Mouse (Mus musculus): ENCODE measurements around the gene Fyb. TPM values are rescaled to one million over a fixed set of nuclear protein-coding genes. Genes with fewer than 3 reads are reported as not detected.
A peak's percentile ranks its signal among the peaks of the same experiment; 100 is the strongest.

The Fyb gene
- 10 to 100 TPM; 45.5 to 56.4 (median 52.8) TPM for total RNA-seq (2022)

DNA sequence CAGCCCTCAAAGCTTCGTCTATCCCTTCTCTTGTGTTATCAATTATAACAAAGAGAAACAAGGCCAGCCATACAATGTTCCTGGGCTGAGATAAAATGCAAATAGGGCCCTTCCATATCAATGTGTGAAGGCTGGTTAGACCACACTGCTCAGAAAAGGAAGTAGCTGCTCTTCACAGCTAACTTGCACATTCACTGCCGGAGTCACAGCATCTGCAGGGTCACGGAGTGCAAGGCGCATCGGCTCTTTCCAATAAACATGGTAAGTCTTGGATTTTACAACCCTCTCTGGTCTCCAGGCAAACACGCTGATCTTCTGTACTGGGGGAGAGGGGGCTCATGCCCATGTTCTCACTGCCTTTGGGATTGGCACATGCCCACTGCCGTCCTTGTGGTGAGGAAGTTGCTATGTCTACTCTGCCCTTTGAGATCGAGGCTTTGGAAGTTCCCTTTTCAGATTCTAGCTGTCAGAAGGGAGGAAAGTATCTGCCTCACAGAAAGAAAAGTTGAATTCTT lies at the start of gene Fyb:
TSS of gene Fyb (plus strand) at position 201 of the 515 bp plus-strand sequence.
- DNase-seq (ENCODE audit: low spot score) = peak; percentile 3

DNA sequence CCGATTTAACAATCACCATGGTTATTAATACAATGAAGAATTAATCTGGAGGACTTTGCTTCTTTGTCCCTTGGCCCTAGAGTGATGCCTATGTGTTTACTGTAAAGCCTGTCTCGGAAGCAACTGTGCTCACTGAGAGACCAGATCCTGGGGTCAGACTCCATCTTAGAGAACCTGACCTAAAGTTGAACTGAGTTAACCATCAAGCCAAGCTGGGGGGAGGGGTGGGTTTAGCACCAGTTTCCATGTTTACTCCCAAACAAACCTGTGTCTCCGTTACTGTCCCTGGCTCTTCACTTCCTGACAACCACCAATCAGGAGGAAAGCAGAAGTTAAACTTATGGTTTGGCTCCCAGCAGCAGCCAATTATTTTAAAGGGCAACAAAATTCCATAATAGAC lies 39.1 kb upstream of the Fyb start:
- no peak for DNase-seq (ENCODE audit: low spot score)

- no peak for DNase-seq (ENCODE audit: low spot score)
These were observed 30.3 kb upstream of the Fyb start for GRCm38 (mm10) chr15:6492386-6492785.

GRCm38 (mm10) chr15:6498396-6499070 lies 24.1 kb upstream of the Fyb start:
- DNase-seq (ENCODE audit: low spot score) = no peak

DNA sequence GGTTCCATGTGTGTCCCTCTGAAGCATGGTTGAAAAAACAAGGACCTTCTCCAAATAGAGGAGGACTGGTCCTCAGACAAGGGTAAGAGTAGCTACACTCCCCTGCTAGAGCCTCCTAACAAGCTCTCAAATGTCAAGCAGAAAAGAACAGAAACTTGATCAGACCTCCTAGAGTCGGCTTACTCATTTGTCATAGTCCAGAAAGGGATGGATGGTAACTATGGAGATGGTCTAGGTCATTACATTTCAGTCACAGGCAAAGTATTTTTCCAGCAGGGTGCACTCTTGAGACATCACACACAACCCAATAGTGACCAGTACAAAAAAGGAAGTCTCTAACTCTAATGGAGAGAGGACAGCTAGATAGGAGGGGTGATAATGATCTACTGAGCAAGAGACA lies 21.9 kb upstream of the Fyb start:
- DNase-seq (ENCODE audit: low spot score) = peak; percentile 18

GRCm38 (mm10) chr15:6517525-6517924 lies 5.1 kb upstream of the Fyb start:
- no peak for DNase-seq (ENCODE audit: low spot score)

DNA sequence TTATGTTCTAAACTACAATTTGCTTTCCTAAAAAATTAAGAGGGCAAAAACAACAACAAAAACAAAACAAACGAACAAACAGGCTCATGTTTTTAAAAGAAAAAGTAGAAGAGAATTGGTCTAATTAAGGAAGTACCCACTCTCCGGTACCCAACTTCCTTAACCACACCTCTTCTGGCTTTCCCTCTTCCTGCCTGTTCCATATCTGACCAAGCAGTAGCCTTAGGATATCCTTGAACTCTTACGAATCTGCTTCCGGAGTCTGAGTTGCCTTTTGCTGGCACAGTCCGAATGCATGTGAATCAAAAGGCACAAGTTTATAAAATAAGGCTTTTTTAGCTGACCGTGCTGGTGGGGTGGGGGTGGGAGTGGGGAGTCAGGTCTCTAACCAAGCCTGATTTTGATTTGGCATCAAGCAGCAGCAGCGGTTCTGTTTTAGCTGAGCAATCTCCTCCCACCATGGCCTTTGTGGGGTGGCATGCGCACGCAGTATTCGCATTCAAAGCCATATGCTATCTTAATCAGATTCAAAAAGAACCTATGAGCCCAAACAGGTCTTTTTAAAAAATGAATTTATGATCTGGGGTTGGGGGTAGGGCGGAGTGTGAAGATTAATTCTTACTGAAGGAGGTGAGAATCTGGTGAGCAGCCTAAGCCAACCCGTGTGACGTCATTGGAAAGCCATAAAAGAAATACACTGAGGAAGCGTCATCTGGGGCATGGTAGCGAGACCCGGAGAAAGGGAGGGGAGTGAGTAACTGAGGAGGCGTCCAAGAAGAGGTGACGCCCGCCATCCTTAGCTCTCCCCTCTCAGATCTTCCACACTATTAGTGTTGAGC lies 3.0 kb upstream of the Fyb start:
- DNase-seq (ENCODE audit: low spot score) = no peak

- DNase-seq (ENCODE audit: low spot score) = no peak
These were observed 2.0 kb upstream of the Fyb start for GRCm38 (mm10) chr15:6520505-6521155.

DNA sequence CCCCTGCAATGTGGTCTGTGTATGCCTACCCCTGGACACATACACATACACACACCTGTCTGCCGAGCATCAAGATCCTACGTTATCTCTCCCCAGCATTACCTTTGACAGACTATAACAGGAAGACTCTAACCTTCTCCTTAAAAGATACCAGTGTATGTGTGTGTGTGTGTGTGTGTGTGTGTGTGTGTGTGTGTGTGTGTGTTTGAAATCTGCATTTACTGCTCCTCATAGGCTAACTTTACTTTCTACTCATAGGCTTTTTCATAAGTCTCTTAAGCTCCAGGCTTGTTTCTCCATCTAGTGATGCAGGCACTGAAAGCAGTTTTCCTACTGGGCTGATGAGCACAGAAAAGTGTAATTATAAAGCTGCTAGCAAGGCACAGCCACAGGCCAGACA lies 2.1 kb downstream of the Fyb start:
- DNase-seq (ENCODE audit: low spot score) = no peak

DNA sequence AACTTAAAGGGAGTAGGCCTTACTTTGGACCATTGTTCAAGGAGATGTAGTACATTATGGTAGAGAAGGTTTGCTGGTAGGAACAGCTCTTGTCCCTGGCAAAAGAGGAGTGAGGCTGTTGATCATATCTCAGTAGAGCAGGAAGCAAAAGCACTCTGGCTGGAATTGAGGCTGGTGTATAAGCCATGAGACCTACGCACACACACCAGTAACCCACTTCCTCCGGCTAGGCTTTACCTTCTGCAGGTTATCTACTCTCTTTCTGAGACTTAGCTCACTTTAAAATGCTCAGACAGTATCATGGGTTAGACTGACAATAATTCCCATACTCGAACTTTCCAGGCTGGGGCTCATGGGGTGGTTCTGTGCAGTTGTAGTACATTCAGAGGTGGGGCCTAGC lies 2.7 kb downstream of the Fyb start:
- DNase-seq (ENCODE audit: low spot score) = no peak

GRCm38 (mm10) chr15:6533858-6534343 lies 11.2 kb downstream of the Fyb start:
- DNase-seq (ENCODE audit: low spot score) = no peak

DNA sequence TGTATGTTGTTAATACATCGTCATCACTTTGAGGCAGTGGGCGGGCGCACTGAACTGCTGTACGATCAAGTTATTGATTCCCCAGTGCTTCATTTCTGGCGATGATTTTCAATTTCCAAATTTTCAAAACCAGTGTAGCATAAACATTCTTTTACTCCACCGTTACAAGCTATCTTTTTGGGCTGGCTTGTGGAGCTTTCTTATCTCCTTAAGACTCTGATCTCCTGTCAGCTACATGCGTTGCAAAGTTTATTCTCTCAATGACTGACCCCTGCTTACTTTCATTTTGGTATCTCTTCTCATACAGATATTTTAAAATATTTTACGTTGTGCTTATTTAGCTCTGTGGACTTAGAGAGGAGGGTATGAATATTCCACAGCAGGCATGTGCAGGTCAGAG lies 11.9 kb downstream of the Fyb start:
- DNase-seq (ENCODE audit: low spot score) = no peak

- DNase-seq (ENCODE audit: low spot score) = no peak
These were observed 17.1 kb downstream of the Fyb start for GRCm38 (mm10) chr15:6539639-6540338.

DNA sequence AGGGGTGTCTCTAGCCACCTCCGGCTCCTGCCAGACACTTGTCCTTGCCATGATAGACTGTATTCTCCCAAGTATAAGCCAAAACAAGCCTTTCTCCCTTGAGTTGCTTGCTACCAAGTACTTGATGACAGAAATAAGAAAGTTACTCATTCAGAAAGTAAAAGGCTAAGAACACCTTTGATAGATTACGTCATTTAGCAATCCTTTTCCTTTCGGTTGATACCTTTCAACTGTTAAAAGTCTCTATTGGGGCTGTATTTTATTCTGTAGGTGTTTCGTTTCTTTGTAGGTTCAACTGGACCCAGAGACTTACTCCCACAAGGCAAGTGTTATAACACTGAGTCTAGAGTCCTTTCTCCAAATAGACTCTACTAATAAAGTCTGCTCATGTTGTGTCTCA lies 26.3 kb downstream of the Fyb start:
- no peak for DNase-seq (ENCODE audit: low spot score)

- DNase-seq (ENCODE audit: low spot score) = no peak
These were observed 29.2 kb downstream of the Fyb start for GRCm38 (mm10) chr15:6551875-6552274.

DNA sequence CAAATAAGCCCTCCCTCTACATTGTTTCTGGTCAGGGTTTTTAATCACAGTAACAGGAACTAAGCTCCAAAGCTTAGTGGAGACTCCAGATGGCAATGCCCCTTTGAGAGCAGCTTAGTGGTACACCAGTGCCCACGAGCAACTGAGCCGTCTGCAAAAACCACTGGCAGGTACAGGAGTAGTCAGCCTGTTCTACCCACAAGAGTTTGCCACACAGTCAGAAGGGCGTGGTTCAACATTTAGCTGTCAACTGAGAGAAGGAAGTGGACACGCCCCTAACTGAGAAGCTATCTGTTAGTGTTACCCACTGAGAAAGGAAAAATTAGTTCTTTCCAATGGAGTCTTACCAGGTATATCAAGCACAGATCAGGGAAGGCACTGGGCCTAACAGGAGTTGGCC lies 32.1 kb downstream of the Fyb start:
- no peak for DNase-seq (ENCODE audit: low spot score)

DNA sequence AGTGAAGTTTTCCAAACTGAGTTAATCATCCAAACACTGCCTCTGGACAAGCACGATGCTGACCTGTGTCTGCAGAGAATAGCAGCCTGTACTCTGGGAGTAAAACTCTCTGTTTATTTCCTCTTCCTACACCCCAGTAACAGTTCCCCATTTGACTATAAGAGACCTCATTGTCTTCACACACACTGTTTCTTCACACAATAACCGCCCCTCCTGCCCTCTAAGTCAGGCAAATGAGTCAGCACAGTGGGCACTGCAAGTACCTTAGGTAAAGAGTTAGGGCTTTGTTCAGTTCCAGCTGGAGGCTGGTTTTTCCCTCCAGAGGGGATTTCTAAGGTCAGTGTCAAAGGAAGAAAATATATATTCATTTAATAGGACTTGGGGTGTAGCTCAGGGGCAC lies 32.9 kb downstream of the Fyb start:
- DNase-seq (ENCODE audit: low spot score) = no peak

DNA sequence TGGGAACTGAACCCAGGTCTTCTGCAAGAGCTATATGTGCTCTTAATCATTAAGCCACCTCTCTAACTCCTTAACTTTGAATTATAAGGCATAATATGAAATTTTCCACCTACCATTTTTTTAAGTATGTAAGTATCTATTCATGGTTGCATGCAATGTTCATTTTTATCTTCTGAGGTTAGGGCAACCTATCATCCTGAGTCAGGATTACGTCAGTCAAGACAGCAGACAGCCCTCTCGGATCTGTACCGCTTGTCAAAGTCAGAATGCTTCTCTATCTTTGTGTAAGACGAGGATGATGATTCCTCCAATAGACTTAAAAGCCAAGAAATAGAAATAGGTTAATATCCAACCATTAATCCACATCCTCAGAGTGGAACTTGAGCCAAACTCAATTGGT lies 33.6 kb downstream of the Fyb start:
- no peak for DNase-seq (ENCODE audit: low spot score)

DNA sequence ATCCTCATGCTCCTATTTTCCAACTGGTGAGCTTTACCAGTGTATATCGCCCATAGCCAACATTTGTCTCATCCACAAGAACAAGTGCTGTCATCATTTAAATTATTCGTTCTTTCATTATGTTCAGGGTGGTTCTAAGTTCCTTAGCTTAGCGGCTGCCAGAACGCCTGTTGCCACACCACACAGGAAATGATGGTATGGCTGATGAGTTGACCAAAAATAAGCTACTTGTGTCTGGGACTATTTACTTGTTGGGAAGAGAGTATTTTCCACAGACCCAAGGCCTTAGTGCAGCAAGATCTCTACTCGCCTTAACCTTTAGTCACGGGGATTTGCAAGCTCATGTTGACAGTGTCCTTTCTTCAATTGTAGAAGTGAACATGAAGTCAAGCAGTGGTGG lies 34.3 kb downstream of the Fyb start:
- no peak for DNase-seq (ENCODE audit: low spot score)

GRCm38 (mm10) chr15:6557552-6557951 lies 34.9 kb downstream of the Fyb start:
- DNase-seq (ENCODE audit: low spot score) = no peak

DNA sequence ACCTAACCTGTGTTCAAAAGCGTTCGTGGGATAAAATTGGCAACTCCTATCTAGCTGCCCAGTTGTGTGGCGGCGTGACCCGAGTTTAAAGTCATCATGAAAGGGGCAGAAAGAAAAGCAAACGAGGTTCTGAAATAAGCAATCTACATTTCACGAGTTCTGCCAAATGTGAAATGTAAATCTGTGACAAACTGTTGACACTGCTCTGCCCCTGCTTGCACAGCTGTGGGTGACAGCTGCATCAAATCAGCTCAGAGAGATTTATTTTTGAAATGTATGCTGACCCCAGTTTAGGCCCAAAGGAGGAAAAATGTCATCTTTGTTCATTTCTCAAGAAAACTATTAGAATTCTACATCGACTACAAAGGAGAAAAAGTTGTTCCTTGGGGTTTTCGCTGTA lies 36.5 kb downstream of the Fyb start:
- no peak for DNase-seq (ENCODE audit: low spot score)

GRCm38 (mm10) chr15:6560696-6561095 lies 38.0 kb downstream of the Fyb start:
- no peak for DNase-seq (ENCODE audit: low spot score)
